In genomic region chr1:119836479-119837015, GRCm38 (mm10) we compare ENCODE assay signal across 8 mouse cellular contexts. TPM values are rescaled to one million over a fixed set of nuclear protein-coding genes. Genes with fewer than 3 reads are reported as not detected.
DNase-seq lines count a peak whose midpoint lies in the region; ATAC-seq lines count a peak whose summit lies in the region.

No protein-coding gene starts in this region.

- H3K9me3 ChIP-seq in erythroblast, embryonic 14.5 days (ENCODE audit: control insufficient read depth, low read length): no peaks in the 10 kb centered on the region
- H3K9me3 ChIP-seq in heart, embryonic 11.5 days (replicated peaks; ENCODE audit: control insufficient read depth, low read length): no peaks in the 10 kb centered on the region
- no peaks in the 10 kb centered on the region for H3K9me3 ChIP-seq in limb, embryonic 12.5 days
- H3K9me3 ChIP-seq in midbrain, embryonic 12.5 days: no peaks in the 10 kb centered on the region

- peak overlapping the region; percentile 75 for H3K4me2 ChIP-seq in heart, embryonic 11.5 days
- H3K4me2 ChIP-seq in limb, embryonic 12.5 days: peak overlapping the region; percentile 72
- H3K4me2 ChIP-seq in midbrain, embryonic 12.5 days (replicated peaks): peak overlapping the region; percentile 68

- H3K36me3 ChIP-seq in erythroblast, embryonic 14.5 days (ENCODE audit: control insufficient read depth): no peaks in the 10 kb centered on the region
- H3K36me3 ChIP-seq in heart, embryonic 11.5 days (ENCODE audit: control insufficient read depth, insufficient read depth, low read length): no peaks in the 10 kb centered on the region
- no peaks in the 10 kb centered on the region for H3K36me3 ChIP-seq in limb, embryonic 12.5 days
- no peaks in the 10 kb centered on the region for H3K36me3 ChIP-seq in midbrain, embryonic 12.5 days

- peak overlapping the region; percentile 92 for H3K9ac ChIP-seq in heart, embryonic 11.5 days (ENCODE audit: low read depth, low read length)
- H3K9ac ChIP-seq in limb, embryonic 12.5 days (replicated peaks): peak overlapping the region; percentile 86
- H3K9ac ChIP-seq in midbrain, embryonic 12.5 days (replicated peaks): peak overlapping the region; percentile 90

- H3K4me3 ChIP-seq in erythroblast, embryonic 14.5 days (replicated peaks): peak overlapping the region; percentile 91
- H3K4me3 ChIP-seq in heart, embryonic 11.5 days (ENCODE audit: low read depth, low read length): peak overlapping the region; percentile 87
- peak overlapping the region; percentile 87 for H3K4me3 ChIP-seq in limb, embryonic 12.5 days (replicated peaks)
- H3K4me3 ChIP-seq in midbrain, embryonic 12.5 days: peak overlapping the region; percentile 90

- WGBS in heart, embryonic 11.5 days (ENCODE audit: insufficient replicate concordance): under 1% methylated on average over 21 of the region's 31 CpGs
- under 1% methylated on average over 23 of the region's 31 CpGs for WGBS in limb, embryonic 12.5 days
- under 1% methylated on average over 27 of the region's 31 CpGs for WGBS in midbrain, embryonic 12.5 days

- peak; percentile 54 for DNase-seq in 3T3-L1 (ENCODE audit: low read depth, low spot score)
- peak; percentile 48 for DNase-seq in brain, adult 2 months (ENCODE audit: low read depth, low spot score)
- peak; percentile 36 for DNase-seq in thymus, postnatal 0 days (ENCODE audit: low spot score)

- no peak for ATAC-seq in erythroblast, adult 5-6 weeks (replicated peaks; ENCODE audit: low FRiP score, poor library complexity, severe bottlenecking)
- ATAC-seq in heart, embryonic 11.5 days (replicated peaks; ENCODE audit: insufficient number of reproducible peaks, low FRiP score, low TSS enrichment): peak; percentile 28
- no peak for ATAC-seq in limb, embryonic 12.5 days (ENCODE audit: insufficient number of reproducible peaks, insufficient read depth, low FRiP score, low TSS enrichment, low read depth)
- no peak for ATAC-seq in midbrain, embryonic 12.5 days (ENCODE audit: low FRiP score, low read depth)

- H3K4me1 ChIP-seq in erythroblast, embryonic 14.5 days (ENCODE audit: control insufficient read depth): peaks cover 30% of the 10 kb centered on the region
- H3K4me1 ChIP-seq in heart, embryonic 11.5 days (ENCODE audit: control insufficient read depth, insufficient read depth, low read length): peaks cover 8% of the 10 kb centered on the region
- peaks cover 10% of the 10 kb centered on the region for H3K4me1 ChIP-seq in limb, embryonic 12.5 days (replicated peaks)
- H3K4me1 ChIP-seq in midbrain, embryonic 12.5 days: peaks cover 13% of the 10 kb centered on the region

- H3K27me3 ChIP-seq in erythroblast, embryonic 14.5 days (ENCODE audit: control insufficient read depth): peaks cover 6% of the 10 kb centered on the region
- no peaks in the 10 kb centered on the region for H3K27me3 ChIP-seq in heart, embryonic 11.5 days (ENCODE audit: control insufficient read depth, insufficient read depth, low read length)
- no peaks in the 10 kb centered on the region for H3K27me3 ChIP-seq in limb, embryonic 12.5 days
- no peaks in the 10 kb centered on the region for H3K27me3 ChIP-seq in midbrain, embryonic 12.5 days

- peak overlapping the region; percentile 84 for H3K27ac ChIP-seq in heart, embryonic 11.5 days (ENCODE audit: low read depth, low read length)
- peak overlapping the region; percentile 93 for H3K27ac ChIP-seq in limb, embryonic 12.5 days
- peak overlapping the region; percentile 96 for H3K27ac ChIP-seq in midbrain, embryonic 12.5 days (replicated peaks)

RNA-seq across cellular contexts. Expression of gene Ptpn4, which starts 0.9 kb away (rescaled TPM):
- polyA plus RNA-seq in erythroblast, embryonic 14.5 days (2012): 0.14 and 0.22 TPM in 2 replicates
- 6.7 and 14.2 TPM in 2 replicates for total RNA-seq in erythroblast, adult 5-6 weeks (2015; ENCODE audit: low replicate concordance)
- total RNA-seq in erythroblast, adult 5-6 weeks (2017; ENCODE audit: low replicate concordance): 7.2 and 9.5 TPM in 2 replicates
- 4.8 and 5.9 TPM in 2 replicates for polyA plus RNA-seq in heart, embryonic 11.5 days (2014; fragmentation: Nextera tagmentation; extraction: Ambion mirVana)
- polyA plus RNA-seq in limb, embryonic 12.5 days (2016; fragmentation: Nextera tagmentation; extraction: Ambion mirVana): 5.6 and 6.7 TPM in 2 replicates
- polyA plus RNA-seq in midbrain, embryonic 12.5 days (2016; fragmentation: Nextera tagmentation; extraction: Ambion mirVana): 15.5 and 18.7 TPM in 2 replicates
- 4.5 and 4.8 TPM in 2 replicates for polyA plus RNA-seq in thymus, postnatal 0 days (2015; fragmentation: Nextera tagmentation; extraction: Ambion mirVana)
